Mouse (Mus musculus) heart, embryonic 13.5 days (tissue): ENCODE data around the gene Arl14. TPM values are rescaled to one million over a fixed set of nuclear protein-coding genes. Genes with fewer than 3 reads are reported as not detected.

Experiments
- polyA plus RNA-seq: library from polyadenylated mRNA; unstranded; fragments of >200 nt; fragmentation: Nextera tagmentation; extraction: Ambion mirVana; gene quantifications from 2 replicates; pipeline ENCODE4 v1.2.1, GENCODE M21; 2015

Gene Arl14
- polyA plus RNA-seq, 1 experiment from 2014 or later: not detected

Other genes with a start within 250 kb of the Arl14 start
- gene Ift80, start 217.8 kb upstream of the Arl14 start, polyA plus RNA-seq: 7.4 and 8.8 TPM in 2 replicates
- gene Smc4, start 217.7 kb upstream of the Arl14 start, polyA plus RNA-seq: 145 and 155 TPM in 2 replicates
- 69.7 and 74.0 TPM in 2 replicates for gene Trim59, start 177.7 kb upstream of the Arl14 start, polyA plus RNA-seq
- 21.0 and 24.1 TPM in 2 replicates for gene Kpna4, start 95.3 kb upstream of the Arl14 start, polyA plus RNA-seq
- gene Ppm1l, start 94.4 kb downstream of the Arl14 start, polyA plus RNA-seq: 7.4 TPM in 2 replicates